Mouse (Mus musculus): Measurements from ENCODE around the gene Scarf1. TPM values are rescaled to one million over a fixed set of nuclear protein-coding genes. Genes with fewer than 3 reads are reported as not detected.

Scarf1 gene
- total RNA-seq, 1 experiment from 2014 or later, result not detected

GRCm38 (mm10) chr11:75534286-75535033 is 21.1 kb downstream of the Scarf1 start:
- no peak for ATAC-seq (replicated peaks; ENCODE audit: insufficient number of reproducible peaks, low FRiP score, low TSS enrichment, poor library complexity, severe bottlenecking)

GRCm38 (mm10) chr11:75535106-75535795 is 21.9 kb downstream of the Scarf1 start:
- ATAC-seq (replicated peaks; ENCODE audit: insufficient number of reproducible peaks, low FRiP score, low TSS enrichment, poor library complexity, severe bottlenecking), result no peak

GRCm38 (mm10) chr11:75536255-75537024 is 23.1 kb downstream of the Scarf1 start:
- ATAC-seq (replicated peaks; ENCODE audit: insufficient number of reproducible peaks, low FRiP score, low TSS enrichment, poor library complexity, severe bottlenecking), result no peak

GRCm38 (mm10) chr11:75537025-75537414 is 23.7 kb downstream of the Scarf1 start:
- ATAC-seq (replicated peaks; ENCODE audit: insufficient number of reproducible peaks, low FRiP score, low TSS enrichment, poor library complexity, severe bottlenecking), result no peak

- ATAC-seq (replicated peaks; ENCODE audit: insufficient number of reproducible peaks, low FRiP score, low TSS enrichment, poor library complexity, severe bottlenecking), result no peak
These were observed 24.3 kb downstream of the Scarf1 start for GRCm38 (mm10) chr11:75537491-75538183.

- ATAC-seq (replicated peaks; ENCODE audit: insufficient number of reproducible peaks, low FRiP score, low TSS enrichment, poor library complexity, severe bottlenecking), result no peak
These were observed 25.0 kb downstream of the Scarf1 start for GRCm38 (mm10) chr11:75538184-75538969.

- no peak for ATAC-seq (replicated peaks; ENCODE audit: insufficient number of reproducible peaks, low FRiP score, low TSS enrichment, poor library complexity, severe bottlenecking)
These were observed 25.6 kb downstream of the Scarf1 start for GRCm38 (mm10) chr11:75538970-75539299.

GRCm38 (mm10) chr11:75540209-75540608 is 26.9 kb downstream of the Scarf1 start:
- ATAC-seq (replicated peaks; ENCODE audit: insufficient number of reproducible peaks, low FRiP score, low TSS enrichment, poor library complexity, severe bottlenecking), result no peak

GRCm38 (mm10) chr11:75540710-75541581 is 27.6 kb downstream of the Scarf1 start:
- ATAC-seq (replicated peaks; ENCODE audit: insufficient number of reproducible peaks, low FRiP score, low TSS enrichment, poor library complexity, severe bottlenecking), result peak; percentile 93

- ATAC-seq (replicated peaks; ENCODE audit: insufficient number of reproducible peaks, low FRiP score, low TSS enrichment, poor library complexity, severe bottlenecking), result no peak
These were observed 31.4 kb downstream of the Scarf1 start for GRCm38 (mm10) chr11:75544713-75545112.

- ATAC-seq (replicated peaks; ENCODE audit: insufficient number of reproducible peaks, low FRiP score, low TSS enrichment, poor library complexity, severe bottlenecking), result no peak
These were observed 32.7 kb downstream of the Scarf1 start for GRCm38 (mm10) chr11:75546057-75546456.

GRCm38 (mm10) chr11:75549658-75550111 is 36.3 kb downstream of the Scarf1 start:
- peak; percentile 82 for ATAC-seq (replicated peaks; ENCODE audit: insufficient number of reproducible peaks, low FRiP score, low TSS enrichment, poor library complexity, severe bottlenecking)

- ATAC-seq (replicated peaks; ENCODE audit: insufficient number of reproducible peaks, low FRiP score, low TSS enrichment, poor library complexity, severe bottlenecking), result no peak
These were observed 37.0 kb downstream of the Scarf1 start for GRCm38 (mm10) chr11:75550200-75550946.

- no peak for ATAC-seq (replicated peaks; ENCODE audit: insufficient number of reproducible peaks, low FRiP score, low TSS enrichment, poor library complexity, severe bottlenecking)
These were observed 38.0 kb downstream of the Scarf1 start for GRCm38 (mm10) chr11:75551321-75551720.

GRCm38 (mm10) chr11:75551961-75552441 is 38.7 kb downstream of the Scarf1 start:
- ATAC-seq (replicated peaks; ENCODE audit: insufficient number of reproducible peaks, low FRiP score, low TSS enrichment, poor library complexity, severe bottlenecking), result no peak

- no peak for ATAC-seq (replicated peaks; ENCODE audit: insufficient number of reproducible peaks, low FRiP score, low TSS enrichment, poor library complexity, severe bottlenecking)
These were observed 39.7 kb downstream of the Scarf1 start for GRCm38 (mm10) chr11:75552906-75553482.
